Mouse (Mus musculus): ENCODE results near the gene Tfap4. TPM values are rescaled to one million over a fixed set of nuclear protein-coding genes. Genes with fewer than 3 reads are reported as not detected.

Gene Tfap4
- polyA plus RNA-seq, 1 experiment: 1.9 TPM

GRCm38 (mm10) chr16:4558980-4559631, 548 bp downstream of the Tfap4 start:
- Histone ChIP-seq H3K27me3 (ENCODE audit: control insufficient read depth, insufficient read depth, low read length) (no peaks in the 10 kb centered on the region), H3K27ac (ENCODE audit: control insufficient read depth, insufficient read depth, low read depth, low read length) (peak overlapping the region; percentile 91)
- TF ChIP-seq CTCF (IDR thresholded peaks at IDR 0.05; ENCODE audit: control insufficient read depth, insufficient read depth, insufficient replicate concordance, low read depth, low read length) (no peak), POLR2A (IDR thresholded peaks at IDR 0.05; ENCODE audit: control insufficient read depth, low read depth, low read length) (peak; percentile 32; the same call in 1 of the 2 replicates)

GRCm38 (mm10) chr16:4558384-4558979, 1.2 kb downstream of the Tfap4 start:
- Histone ChIP-seq H3K36me3 (ENCODE audit: control insufficient read depth, insufficient read depth, low read length) (no peaks in the 10 kb centered on the region), H3K4me1 (ENCODE audit: control insufficient read depth, insufficient read depth, low read length) (peaks cover 16% of the 10 kb centered on the region), H3K4me3 (ENCODE audit: control insufficient read depth, low read depth, low read length) (peak overlapping the region; percentile 92), H3K27me3 (ENCODE audit: control insufficient read depth, insufficient read depth, low read length) (no peaks in the 10 kb centered on the region), H3K27ac (ENCODE audit: control insufficient read depth, insufficient read depth, low read depth, low read length) (peak overlapping the region; percentile 91)
- no peak for TF ChIP-seq CTCF (IDR thresholded peaks at IDR 0.05; ENCODE audit: control insufficient read depth, insufficient read depth, insufficient replicate concordance, low read depth, low read length)
- peak; percentile 83 for TF ChIP-seq POLR2A (IDR thresholded peaks at IDR 0.05; ENCODE audit: control insufficient read depth, low read depth, low read length)

More at GRCm38 (mm10) chr16:4558980-4559631, 548 bp downstream of the Tfap4 start:
- Histone ChIP-seq H3K36me3 (ENCODE audit: control insufficient read depth, insufficient read depth, low read length) (no peaks in the 10 kb centered on the region), H3K4me1 (ENCODE audit: control insufficient read depth, insufficient read depth, low read length) (peaks cover 16% of the 10 kb centered on the region), H3K4me3 (ENCODE audit: control insufficient read depth, low read depth, low read length) (peak overlapping the region; percentile 92)

GRCm38 (mm10) chr16:4557949-4558348, 1.7 kb downstream of the Tfap4 start:
- TF ChIP-seq CTCF (IDR thresholded peaks at IDR 0.05; ENCODE audit: control insufficient read depth, insufficient read depth, insufficient replicate concordance, low read depth, low read length): no peak
- TF ChIP-seq POLR2A (IDR thresholded peaks at IDR 0.05; ENCODE audit: control insufficient read depth, low read depth, low read length): no peak
- no peaks in the 10 kb centered on the region for H3K36me3 ChIP-seq (ENCODE audit: control insufficient read depth, insufficient read depth, low read length)
- H3K27me3 ChIP-seq (ENCODE audit: control insufficient read depth, insufficient read depth, low read length): no peaks in the 10 kb centered on the region
- H3K4me1 ChIP-seq (ENCODE audit: control insufficient read depth, insufficient read depth, low read length): peaks cover 16% of the 10 kb centered on the region
- H3K27ac ChIP-seq (ENCODE audit: control insufficient read depth, insufficient read depth, low read depth, low read length): no peak overlapping the region
- peak overlapping the region; percentile 92 for H3K4me3 ChIP-seq (ENCODE audit: control insufficient read depth, low read depth, low read length)

- Histone ChIP-seq H3K36me3 (ENCODE audit: control insufficient read depth, insufficient read depth, low read length) (no peaks in the 10 kb centered on the region), H3K4me3 (ENCODE audit: control insufficient read depth, low read depth, low read length) (no peak overlapping the region), H3K27me3 (ENCODE audit: control insufficient read depth, insufficient read depth, low read length) (no peaks in the 10 kb centered on the region), H3K27ac (ENCODE audit: control insufficient read depth, insufficient read depth, low read depth, low read length) (no peak overlapping the region), H3K4me1 (ENCODE audit: control insufficient read depth, insufficient read depth, low read length) (peaks cover 16% of the 10 kb centered on the region)
- TF ChIP-seq POLR2A (IDR thresholded peaks at IDR 0.05; ENCODE audit: control insufficient read depth, low read depth, low read length) (no peak), CTCF (IDR thresholded peaks at IDR 0.05; ENCODE audit: control insufficient read depth, insufficient read depth, insufficient replicate concordance, low read depth, low read length) (no peak)
These were observed 2.6 kb downstream of the Tfap4 start for GRCm38 (mm10) chr16:4557085-4557484.

- Histone ChIP-seq H3K36me3 (ENCODE audit: control insufficient read depth, insufficient read depth, low read length) (no peaks in the 10 kb centered on the region), H3K27me3 (ENCODE audit: control insufficient read depth, insufficient read depth, low read length) (no peaks in the 10 kb centered on the region), H3K27ac (ENCODE audit: control insufficient read depth, insufficient read depth, low read depth, low read length) (no peak overlapping the region), H3K4me1 (ENCODE audit: control insufficient read depth, insufficient read depth, low read length) (peaks cover 15% of the 10 kb centered on the region), H3K4me3 (ENCODE audit: control insufficient read depth, low read depth, low read length) (no peak overlapping the region)
- TF ChIP-seq POLR2A (IDR thresholded peaks at IDR 0.05; ENCODE audit: control insufficient read depth, low read depth, low read length) (no peak), CTCF (IDR thresholded peaks at IDR 0.05; ENCODE audit: control insufficient read depth, insufficient read depth, insufficient replicate concordance, low read depth, low read length) (no peak)
These were observed 4.1 kb downstream of the Tfap4 start for GRCm38 (mm10) chr16:4555555-4555954.

- Histone ChIP-seq H3K4me3 (ENCODE audit: control insufficient read depth, low read depth, low read length) (no peak overlapping the region), H3K36me3 (ENCODE audit: control insufficient read depth, insufficient read depth, low read length) (no peaks in the 10 kb centered on the region), H3K27ac (ENCODE audit: control insufficient read depth, insufficient read depth, low read depth, low read length) (no peak overlapping the region), H3K4me1 (ENCODE audit: control insufficient read depth, insufficient read depth, low read length) (peaks cover 2% of the 10 kb centered on the region), H3K27me3 (ENCODE audit: control insufficient read depth, insufficient read depth, low read length) (no peaks in the 10 kb centered on the region)
- TF ChIP-seq POLR2A (IDR thresholded peaks at IDR 0.05; ENCODE audit: control insufficient read depth, low read depth, low read length): no peak
- no peak for TF ChIP-seq CTCF (IDR thresholded peaks at IDR 0.05; ENCODE audit: control insufficient read depth, insufficient read depth, insufficient replicate concordance, low read depth, low read length)
These were observed 6.7 kb downstream of the Tfap4 start for GRCm38 (mm10) chr16:4552829-4553550.

GRCm38 (mm10) chr16:4551885-4552284, 7.8 kb downstream of the Tfap4 start:
- Histone ChIP-seq H3K27me3 (ENCODE audit: control insufficient read depth, insufficient read depth, low read length) (no peaks in the 10 kb centered on the region), H3K4me3 (ENCODE audit: control insufficient read depth, low read depth, low read length) (no peak overlapping the region), H3K27ac (ENCODE audit: control insufficient read depth, insufficient read depth, low read depth, low read length) (no peak overlapping the region), H3K4me1 (ENCODE audit: control insufficient read depth, insufficient read depth, low read length) (no peaks in the 10 kb centered on the region; the same call in 1 of the 2 replicates), H3K36me3 (ENCODE audit: control insufficient read depth, insufficient read depth, low read length) (no peaks in the 10 kb centered on the region)
- no peak for TF ChIP-seq CTCF (IDR thresholded peaks at IDR 0.05; ENCODE audit: control insufficient read depth, insufficient read depth, insufficient replicate concordance, low read depth, low read length)
- no peak for TF ChIP-seq POLR2A (IDR thresholded peaks at IDR 0.05; ENCODE audit: control insufficient read depth, low read depth, low read length)
